Mouse (Mus musculus): ENCODE measurements around the gene Crp. TPM values are rescaled to one million over a fixed set of nuclear protein-coding genes. Genes with fewer than 3 reads are reported as not detected.

The Crp gene
- polyA plus RNA-seq, 1 experiment from 2014 or later, result 2.5 TPM

DNA sequence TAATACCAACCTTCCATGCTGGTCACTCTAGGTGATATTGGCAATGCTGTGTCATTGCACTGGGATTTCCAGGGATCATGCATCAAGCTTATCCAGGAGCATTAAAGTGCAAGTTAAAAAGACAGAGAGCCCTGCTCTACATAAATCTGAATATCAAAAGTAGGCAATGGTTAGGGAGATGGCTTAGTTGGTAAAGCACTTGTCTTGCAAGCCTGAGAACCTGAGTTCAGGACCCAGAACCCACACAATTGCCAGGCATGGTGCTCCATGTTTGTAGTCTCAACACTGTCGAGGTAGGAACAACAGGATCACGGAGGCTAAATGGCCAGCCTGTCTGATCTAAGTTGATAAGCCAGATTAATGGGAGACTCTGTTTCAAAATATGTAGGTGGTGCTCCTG lies 3.5 kb downstream of the Crp start:
- H3K9ac ChIP-seq (ENCODE audit: low read length), result no peak overlapping the region
- WGBS, result 83% methylated on average over 2 of the region's 2 CpGs
- no peak for ATAC-seq (replicated peaks; ENCODE audit: low FRiP score, low TSS enrichment, low read depth)

DNA sequence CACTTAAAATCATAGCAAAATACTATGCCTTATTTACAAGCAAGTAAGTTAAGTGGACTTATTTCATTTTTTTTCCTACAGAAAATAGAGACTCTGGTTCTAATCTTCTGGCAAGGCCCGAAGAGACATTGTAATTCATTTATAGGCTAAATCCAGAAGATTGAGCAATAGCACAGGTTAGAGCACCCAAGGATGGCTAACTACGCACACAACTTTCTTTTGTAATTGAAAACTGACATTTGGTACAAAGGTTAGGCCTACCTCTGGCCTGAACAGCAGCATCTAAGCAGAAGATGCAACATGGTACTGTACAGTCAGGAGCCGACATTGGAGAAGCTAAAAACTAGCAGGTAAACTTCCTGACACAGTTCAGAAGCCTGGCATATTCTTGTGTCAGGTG lies 4.0 kb downstream of the Crp start:
- no peak overlapping the region for H3K4me3 ChIP-seq (ENCODE audit: low read depth, low read length)
- DNase-seq (ENCODE audit: low spot score), result no peak
- H3K27me3 ChIP-seq (replicated peaks; ENCODE audit: control insufficient read depth, insufficient read depth, low read length), result no peaks in the 10 kb centered on the region
- H3K36me3 ChIP-seq (ENCODE audit: control insufficient read depth, insufficient read depth, low read length), result no peaks in the 10 kb centered on the region
- H3K9ac ChIP-seq (ENCODE audit: low read length), result no peak overlapping the region
- H3K4me2 ChIP-seq (ENCODE audit: low read length), result no peak overlapping the region
- no peaks in the 10 kb centered on the region for H3K9me3 ChIP-seq (ENCODE audit: control insufficient read depth, low read length)
- H3K4me1 ChIP-seq (replicated peaks; ENCODE audit: control insufficient read depth, insufficient read depth, low read length), result no peaks in the 10 kb centered on the region
- no peak overlapping the region for H3K27ac ChIP-seq (ENCODE audit: low read depth)
- no peak for ATAC-seq (replicated peaks; ENCODE audit: low FRiP score, low TSS enrichment, low read depth)
- WGBS, result 97% methylated on average over 3 of the region's 3 CpGs

More for the DNA sequence above, 3.5 kb downstream of the Crp start:
- H3K27me3 ChIP-seq (replicated peaks; ENCODE audit: control insufficient read depth, insufficient read depth, low read length), result no peaks in the 10 kb centered on the region
- no peaks in the 10 kb centered on the region for H3K36me3 ChIP-seq (ENCODE audit: control insufficient read depth, insufficient read depth, low read length)
- no peak overlapping the region for H3K4me3 ChIP-seq (ENCODE audit: low read depth, low read length)
- no peaks in the 10 kb centered on the region for H3K9me3 ChIP-seq (ENCODE audit: control insufficient read depth, low read length)
- H3K4me2 ChIP-seq (ENCODE audit: low read length), result no peak overlapping the region
- no peaks in the 10 kb centered on the region for H3K4me1 ChIP-seq (replicated peaks; ENCODE audit: control insufficient read depth, insufficient read depth, low read length)
- DNase-seq (ENCODE audit: low spot score), result no peak
- no peak overlapping the region for H3K27ac ChIP-seq (ENCODE audit: low read depth)

DNA sequence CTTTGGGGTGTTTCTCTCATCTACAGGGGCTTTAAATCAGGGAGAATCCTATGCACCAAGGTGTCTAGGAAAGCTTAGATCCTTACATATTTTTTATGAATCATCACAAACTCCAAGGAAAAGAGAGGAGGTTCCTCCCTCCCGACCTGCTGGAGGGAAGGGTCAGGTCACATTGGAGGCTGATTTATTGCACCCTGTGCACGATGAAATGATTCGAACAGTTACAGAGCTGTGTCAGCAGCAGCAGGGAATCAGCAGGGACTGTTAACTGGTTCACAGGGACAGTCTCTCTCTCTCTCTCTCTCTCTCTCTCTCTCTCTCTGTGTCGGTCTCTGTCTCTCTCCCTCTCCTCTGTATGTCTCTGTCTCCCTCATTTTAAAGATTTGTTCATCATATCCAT lies 6.9 kb downstream of the Crp start:
- Histone ChIP-seq H3K4me1 (replicated peaks; ENCODE audit: control insufficient read depth, insufficient read depth, low read length) (no peaks in the 10 kb centered on the region), H3K9me3 (ENCODE audit: control insufficient read depth, low read length) (no peaks in the 10 kb centered on the region), H3K4me3 (ENCODE audit: low read depth, low read length) (no peak overlapping the region), H3K4me2 (ENCODE audit: low read length) (no peak overlapping the region), H3K9ac (ENCODE audit: low read length) (no peak overlapping the region), H3K27me3 (replicated peaks; ENCODE audit: control insufficient read depth, insufficient read depth, low read length) (no peaks in the 10 kb centered on the region), H3K27ac (ENCODE audit: low read depth) (no peak overlapping the region), H3K36me3 (ENCODE audit: control insufficient read depth, insufficient read depth, low read length) (no peaks in the 10 kb centered on the region)
- WGBS, result 16% methylated on average over 4 of the region's 4 CpGs
- no peak for DNase-seq (ENCODE audit: low spot score)
- ATAC-seq (replicated peaks; ENCODE audit: low FRiP score, low TSS enrichment, low read depth), result no peak

DNA sequence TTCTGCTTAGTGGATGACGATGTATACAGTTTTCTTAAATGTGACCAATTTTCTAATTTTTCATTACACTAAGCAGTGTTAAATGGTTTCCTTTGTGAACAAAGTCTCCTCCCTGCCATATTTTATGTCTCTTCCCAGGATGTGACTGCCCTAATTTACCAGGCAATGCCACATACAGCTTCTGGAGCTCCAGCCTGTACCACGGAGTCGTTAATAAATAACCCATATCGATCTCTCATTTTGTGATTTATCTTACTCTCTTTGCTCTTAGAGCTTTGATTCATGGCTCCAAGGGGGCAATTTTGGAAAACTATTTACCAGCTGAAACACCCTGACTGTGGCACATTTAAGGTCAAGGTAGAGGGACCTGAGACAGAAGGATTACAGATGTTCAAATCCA lies 8.4 kb downstream of the Crp start:
- H3K4me1 ChIP-seq (replicated peaks; ENCODE audit: control insufficient read depth, insufficient read depth, low read length), result no peaks in the 10 kb centered on the region
- no peak overlapping the region for H3K9ac ChIP-seq (ENCODE audit: low read length)
- H3K9me3 ChIP-seq (ENCODE audit: control insufficient read depth, low read length), result no peaks in the 10 kb centered on the region
- no peak for DNase-seq (ENCODE audit: low spot score)
- no peaks in the 10 kb centered on the region for H3K27me3 ChIP-seq (replicated peaks; ENCODE audit: control insufficient read depth, insufficient read depth, low read length)
- no peak overlapping the region for H3K27ac ChIP-seq (ENCODE audit: low read depth)
- ATAC-seq (replicated peaks; ENCODE audit: low FRiP score, low TSS enrichment, low read depth), result no peak; the same call in 1 of the 2 replicates
- no peak overlapping the region for H3K4me3 ChIP-seq (ENCODE audit: low read depth, low read length)
- H3K4me2 ChIP-seq (ENCODE audit: low read length), result no peak overlapping the region
- WGBS, result 76% methylated on average over 4 of the region's 4 CpGs
- H3K36me3 ChIP-seq (ENCODE audit: control insufficient read depth, insufficient read depth, low read length), result no peaks in the 10 kb centered on the region

DNA sequence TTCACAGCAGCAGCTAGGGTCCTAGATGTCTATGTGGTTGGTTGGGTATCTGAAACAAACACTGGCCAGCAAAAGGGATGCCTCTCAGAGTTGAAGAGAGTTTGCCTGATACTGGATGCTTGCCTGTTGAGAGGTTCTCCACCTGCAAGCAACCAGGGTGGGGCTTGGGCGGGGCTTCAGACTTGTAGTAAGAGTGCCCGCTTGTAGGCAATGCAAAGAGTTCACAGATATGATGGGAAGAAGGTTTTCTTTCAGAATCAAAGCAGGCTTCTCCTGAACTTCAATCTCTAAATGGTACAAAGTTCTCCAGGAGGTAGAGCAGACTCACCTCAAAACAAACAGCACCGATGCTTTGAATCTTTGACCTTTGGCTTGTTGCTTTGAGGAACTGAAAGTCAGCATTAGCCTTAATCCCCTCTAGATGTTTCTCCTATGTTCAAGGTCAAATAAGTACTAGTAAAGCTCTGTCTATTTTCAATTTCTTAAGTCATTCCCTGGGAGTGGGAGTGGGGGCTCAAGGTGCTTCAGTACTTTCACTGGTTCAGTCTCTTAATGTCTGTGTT lies 12.0 kb downstream of the Crp start:
- Histone ChIP-seq H3K36me3 (ENCODE audit: control insufficient read depth, insufficient read depth, low read length) (no peaks in the 10 kb centered on the region), H3K4me2 (ENCODE audit: low read length) (no peak overlapping the region), H3K27me3 (replicated peaks; ENCODE audit: control insufficient read depth, insufficient read depth, low read length) (no peaks in the 10 kb centered on the region), H3K9me3 (ENCODE audit: control insufficient read depth, low read length) (no peaks in the 10 kb centered on the region), H3K9ac (ENCODE audit: low read length) (no peak overlapping the region), H3K4me1 (replicated peaks; ENCODE audit: control insufficient read depth, insufficient read depth, low read length) (no peaks in the 10 kb centered on the region), H3K4me3 (ENCODE audit: low read depth, low read length) (no peak overlapping the region), H3K27ac (ENCODE audit: low read depth) (no peak overlapping the region)
- DNase-seq (ENCODE audit: low spot score) (no peak), ATAC-seq (replicated peaks; ENCODE audit: low FRiP score, low TSS enrichment, low read depth) (no peak)
- 76% methylated on average over 3 of the region's 3 CpGs for WGBS

DNA sequence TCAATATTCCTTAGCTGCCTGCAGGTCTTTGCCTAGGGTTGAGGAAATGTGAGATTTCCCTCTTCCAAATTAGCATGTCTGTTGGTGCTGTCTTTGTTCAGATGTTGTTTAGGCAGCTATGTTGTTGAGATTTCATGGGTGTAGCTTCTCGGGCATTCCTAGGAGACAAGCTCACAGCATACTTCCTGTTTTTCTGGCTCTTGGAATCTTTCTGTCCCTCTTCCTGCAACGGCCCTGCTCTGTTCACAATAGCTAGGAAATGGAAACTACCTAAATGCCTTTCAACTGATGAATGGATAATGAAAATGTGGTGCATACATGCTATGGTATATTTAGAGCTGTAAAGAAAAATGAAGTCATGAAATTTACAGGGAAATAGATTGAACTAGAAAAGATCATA lies 13.5 kb downstream of the Crp start:
- no peak overlapping the region for H3K4me3 ChIP-seq (ENCODE audit: low read depth, low read length)
- no peaks in the 10 kb centered on the region for H3K36me3 ChIP-seq (ENCODE audit: control insufficient read depth, insufficient read depth, low read length)
- 66% methylated on average over 2 of the region's 2 CpGs for WGBS
- H3K9me3 ChIP-seq (ENCODE audit: control insufficient read depth, low read length), result no peaks in the 10 kb centered on the region
- H3K4me2 ChIP-seq (ENCODE audit: low read length), result no peak overlapping the region
- ATAC-seq (replicated peaks; ENCODE audit: low FRiP score, low TSS enrichment, low read depth) (no peak), DNase-seq (ENCODE audit: low spot score) (peak; percentile 35)
- H3K27ac ChIP-seq (ENCODE audit: low read depth), result no peak overlapping the region
- no peaks in the 10 kb centered on the region for H3K27me3 ChIP-seq (replicated peaks; ENCODE audit: control insufficient read depth, insufficient read depth, low read length)
- no peaks in the 10 kb centered on the region for H3K4me1 ChIP-seq (replicated peaks; ENCODE audit: control insufficient read depth, insufficient read depth, low read length)
- H3K9ac ChIP-seq (ENCODE audit: low read length), result no peak overlapping the region

DNA sequence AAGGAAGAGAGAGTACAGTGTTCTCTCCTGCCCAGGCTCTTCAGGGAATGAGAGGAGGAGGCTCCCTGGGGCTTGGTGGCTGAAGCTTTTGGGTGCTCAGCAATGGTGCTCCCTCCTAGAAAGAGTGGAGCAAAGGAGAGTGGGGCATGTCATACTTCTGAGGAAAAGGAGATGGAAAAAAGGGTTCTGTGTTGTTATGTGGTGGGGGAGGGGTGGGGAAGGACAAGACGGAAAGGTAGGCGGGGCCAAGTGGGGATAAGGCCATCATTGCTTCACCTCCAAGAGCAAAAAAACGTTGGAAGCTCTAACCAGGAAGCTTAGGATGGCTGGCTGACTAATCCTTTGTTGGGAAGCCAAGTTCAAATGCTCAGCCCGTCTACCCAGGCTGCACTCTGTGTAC lies 14.1 kb downstream of the Crp start:
- Histone ChIP-seq H3K27me3 (replicated peaks; ENCODE audit: control insufficient read depth, insufficient read depth, low read length) (no peaks in the 10 kb centered on the region), H3K36me3 (ENCODE audit: control insufficient read depth, insufficient read depth, low read length) (no peaks in the 10 kb centered on the region), H3K4me1 (replicated peaks; ENCODE audit: control insufficient read depth, insufficient read depth, low read length) (no peaks in the 10 kb centered on the region), H3K4me2 (ENCODE audit: low read length) (no peak overlapping the region), H3K9ac (ENCODE audit: low read length) (no peak overlapping the region), H3K4me3 (ENCODE audit: low read depth, low read length) (no peak overlapping the region), H3K9me3 (ENCODE audit: control insufficient read depth, low read length) (no peaks in the 10 kb centered on the region), H3K27ac (ENCODE audit: low read depth) (no peak overlapping the region)
- ATAC-seq (replicated peaks; ENCODE audit: low FRiP score, low TSS enrichment, low read depth) (no peak), DNase-seq (ENCODE audit: low spot score) (peak; percentile 32)
- WGBS, result 64% methylated on average over 4 of the region's 4 CpGs

DNA sequence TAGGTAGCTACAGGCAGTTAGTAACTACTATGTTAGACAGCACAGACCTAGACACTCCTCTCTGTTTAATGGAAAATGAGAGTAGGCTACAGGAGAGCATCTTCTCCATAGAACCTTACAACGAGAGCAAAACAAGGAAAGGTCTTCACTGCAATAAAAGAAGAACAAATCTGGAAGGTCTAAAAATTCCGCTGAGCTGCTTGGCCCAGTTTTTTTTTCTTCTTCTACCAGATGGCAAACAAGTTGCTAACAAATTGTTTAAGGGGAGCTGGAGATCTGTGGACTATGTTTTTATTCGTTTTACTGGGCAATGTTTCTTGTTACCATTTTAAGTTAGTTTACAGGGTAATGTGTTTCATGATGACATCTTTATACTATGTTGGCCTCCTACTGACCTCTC lies 53.4 kb downstream of the Crp start:
- H3K36me3 ChIP-seq (ENCODE audit: control insufficient read depth, insufficient read depth, low read length), result no peaks in the 10 kb centered on the region
- 54% methylated on average over 3 of the region's 3 CpGs for WGBS
- DNase-seq (ENCODE audit: low spot score) (no peak), ATAC-seq (replicated peaks; ENCODE audit: low FRiP score, low TSS enrichment, low read depth) (no peak)
- H3K4me3 ChIP-seq (ENCODE audit: low read depth, low read length), result no peak overlapping the region
- no peaks in the 10 kb centered on the region for H3K27me3 ChIP-seq (replicated peaks; ENCODE audit: control insufficient read depth, insufficient read depth, low read length)
- no peaks in the 10 kb centered on the region for H3K4me1 ChIP-seq (replicated peaks; ENCODE audit: control insufficient read depth, insufficient read depth, low read length)
- no peak overlapping the region for H3K9ac ChIP-seq (ENCODE audit: low read length)
- H3K4me2 ChIP-seq (ENCODE audit: low read length), result no peak overlapping the region
- H3K9me3 ChIP-seq (ENCODE audit: control insufficient read depth, low read length), result no peaks in the 10 kb centered on the region
- no peak overlapping the region for H3K27ac ChIP-seq (ENCODE audit: low read depth)

DNA sequence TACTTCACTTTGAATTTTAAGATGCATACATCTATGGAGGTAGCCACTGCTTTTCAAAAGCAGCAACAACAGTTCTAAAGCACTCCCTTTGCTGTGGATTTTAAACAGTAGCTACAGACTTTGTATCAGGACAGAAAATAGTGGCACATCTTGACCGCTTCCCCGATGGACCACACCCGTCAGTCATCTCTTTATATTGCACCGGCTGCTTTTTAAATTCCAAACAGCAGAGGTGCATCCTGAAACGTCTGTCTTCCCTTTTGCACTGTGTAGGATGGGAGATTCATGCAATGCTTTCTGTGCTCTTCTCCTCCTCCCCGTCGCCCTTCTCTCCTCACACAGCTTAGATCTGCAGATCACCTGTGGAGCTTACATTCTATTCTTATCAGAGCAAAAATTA lies 57.3 kb downstream of the Crp start:
- 71% methylated on average over 7 of the region's 7 CpGs for WGBS

More for the DNA sequence above, 57.3 kb downstream of the Crp start:
- H3K4me1 ChIP-seq (replicated peaks; ENCODE audit: control insufficient read depth, insufficient read depth, low read length), result no peaks in the 10 kb centered on the region
- ATAC-seq (replicated peaks; ENCODE audit: low FRiP score, low TSS enrichment, low read depth) (no peak), DNase-seq (ENCODE audit: low spot score) (no peak)
- H3K27me3 ChIP-seq (replicated peaks; ENCODE audit: control insufficient read depth, insufficient read depth, low read length), result no peaks in the 10 kb centered on the region
- no peaks in the 10 kb centered on the region for H3K36me3 ChIP-seq (ENCODE audit: control insufficient read depth, insufficient read depth, low read length)
- H3K9ac ChIP-seq (ENCODE audit: low read length), result no peak overlapping the region
- H3K27ac ChIP-seq (ENCODE audit: low read depth), result no peak overlapping the region
- H3K4me3 ChIP-seq (ENCODE audit: low read depth, low read length), result no peak overlapping the region
- no peaks in the 10 kb centered on the region for H3K9me3 ChIP-seq (ENCODE audit: control insufficient read depth, low read length)
- H3K4me2 ChIP-seq (ENCODE audit: low read length), result no peak overlapping the region
